In genomic region chr6:17771456-17771855, GRCm38 (mm10) we compare ENCODE assay signal across 15 mouse cellular contexts.
DNase-seq lines count a peak whose midpoint lies in the region; ATAC-seq and TF ChIP-seq lines count a peak whose summit lies in the region.
"Had no signal": no experiment of that assay in that cellular context is flagged by ENCODE, and none has a peak within 500 bp of the region (broad histone marks: within the 10 kb centered on the region; RNA-seq: fewer than 3 reads in every experiment).

No protein-coding gene starts in this region.

- CTCF ChIA-PET in Patski (lab: Charles Lee): interaction anchor here (1.0 to 2.4 kb wide), 3 partner anchors 11 to 96 kb away, joined by 3 to 7 read pairs (median 3); no protein-coding TSS in a partner anchor

- peaks cover 11% of the 10 kb centered on the region for H3K79me2 ChIP-seq in C2C12 (ENCODE audit: control insufficient read depth, insufficient read depth)

- H3K9me3 ChIP-seq in forebrain, postnatal 0 days (ENCODE audit: low read length): no peaks in the 10 kb centered on the region
- no peaks in the 10 kb centered on the region for H3K9me3 ChIP-seq in forebrain, embryonic 13.5 days (replicated peaks)
- H3K9me3 ChIP-seq in liver, embryonic 16.5 days (replicated peaks; ENCODE audit: control insufficient read depth, low read length): no peaks in the 10 kb centered on the region
- no peaks in the 10 kb centered on the region for H3K9me3 ChIP-seq in hindbrain, embryonic 11.5 days (ENCODE audit: control insufficient read depth, low read length)
- H3K9me3 ChIP-seq: heart, embryonic 15.5 days; hindbrain, embryonic 12.5 days; neural tube, embryonic 15.5 days had no signal

- ATAC-seq in forebrain, postnatal 0 days: peak; percentile 62; the same call in 1 of the 2 replicates
- no peak for ATAC-seq in forebrain, embryonic 13.5 days
- peak; percentile 39 for ATAC-seq in Patski
- no peak for ATAC-seq in liver, embryonic 16.5 days (ENCODE audit: low read depth)
- no peak for ATAC-seq in hindbrain, embryonic 11.5 days (ENCODE audit: low FRiP score)

- DNase-seq in forebrain, postnatal 0 days: no peak
- no peak for DNase-seq in Patski (ENCODE audit: low read depth, low spot score)
- no peak for DNase-seq in gastrocnemius, postnatal 36 days
- no peak for DNase-seq in hindbrain, embryonic 11.5 days (ENCODE audit: low spot score)
- DNase-seq: cerebellum, adult 8-10 months; kidney, adult 11 months; kidney, postnatal 14 days; lung, embryonic 14.5 days; thymus, adult 18-20 months had no signal

- POLR2A ChIA-PET in Patski (lab: Charles Lee): interaction anchor here (0.7 kb wide), 1 partner anchor 10 kb away, joined by 3 read pairs; no protein-coding TSS in a partner anchor

- intact Hi-C loops in gastrocnemius, postnatal 36 days (cut with DNase I): no loop called here

- in situ Hi-C loops in Patski (cut with MboI; ENCODE audit: low pct_unique_long_range_greater_than_20kb): no loop called here

- no peaks in the 10 kb centered on the region for H3K27me3 ChIP-seq in forebrain, postnatal 0 days (ENCODE audit: insufficient read depth, low read length)
- no peaks in the 10 kb centered on the region for H3K27me3 ChIP-seq in forebrain, embryonic 13.5 days
- H3K27me3 ChIP-seq in C2C12 (ENCODE audit: control insufficient read depth, insufficient read depth, insufficient read length) (no peaks in the 10 kb centered on the region), Patski (no peaks in the 10 kb centered on the region)
- H3K27me3 ChIP-seq in liver, embryonic 16.5 days (ENCODE audit: control insufficient read depth, insufficient read depth, low read depth, low read length): no peaks in the 10 kb centered on the region
- H3K27me3 ChIP-seq in hindbrain, embryonic 11.5 days (ENCODE audit: control insufficient read depth, insufficient read depth, low read length): no peaks in the 10 kb centered on the region
- H3K27me3 ChIP-seq: heart, embryonic 15.5 days; hindbrain, embryonic 12.5 days; neural tube, embryonic 15.5 days had no signal

- H3ac ChIP-seq in C2C12 (ENCODE audit: control insufficient read depth, insufficient read length, low read depth): no peak overlapping the region

- no peak for TF ChIP-seq CTCF in forebrain, postnatal 0 days (IDR thresholded peaks at IDR 0.05; ENCODE audit: low read depth)
- TF ChIP-seq CTCF in C2C12 (IDR thresholded peaks at IDR 0.05; ENCODE audit: control insufficient read depth, insufficient read depth, insufficient read length): no peak
- no peak for TF ChIP-seq CTCF in Patski (IDR thresholded peaks at IDR 0.05)

- H3K27ac ChIP-seq in forebrain, postnatal 0 days (ENCODE audit: low read depth, low read length): no peak overlapping the region
- no peak overlapping the region for H3K27ac ChIP-seq in forebrain, embryonic 13.5 days
- H3K27ac ChIP-seq in liver, embryonic 16.5 days (ENCODE audit: low read length): 0 out of 2 replicates have a peak overlapping the region, but pooled peaks have one; percentile 10
- H3K27ac ChIP-seq in hindbrain, embryonic 11.5 days (ENCODE audit: low read depth, low read length): no peak overlapping the region
- H3K27ac ChIP-seq: hindbrain, embryonic 12.5 days; neural tube, embryonic 15.5 days had no signal

- WGBS in forebrain, postnatal 0 days: 17% methylated on average over 1 of the region's 1 CpGs
- 9% methylated on average over 1 of the region's 1 CpGs for WGBS in forebrain, embryonic 13.5 days
- WGBS in liver, embryonic 16.5 days (ENCODE audit: insufficient replicate concordance): 47% methylated on average over 1 of the region's 1 CpGs
- 82% methylated on average over 1 of the region's 1 CpGs for WGBS in hindbrain, embryonic 11.5 days

- H3K9ac ChIP-seq in forebrain, postnatal 0 days: no peak overlapping the region
- no peak overlapping the region for H3K9ac ChIP-seq in forebrain, embryonic 13.5 days
- H3K9ac ChIP-seq in liver, embryonic 16.5 days (ENCODE audit: low read depth, low read length): no peak overlapping the region
- no peak overlapping the region for H3K9ac ChIP-seq in hindbrain, embryonic 11.5 days (ENCODE audit: low read depth, low read length)
- H3K9ac ChIP-seq: heart, embryonic 15.5 days; hindbrain, embryonic 12.5 days; lung, embryonic 14.5 days; neural tube, embryonic 15.5 days had no signal

- no peaks in the 10 kb centered on the region for H3K4me1 ChIP-seq in forebrain, postnatal 0 days (ENCODE audit: insufficient read depth)
- peaks cover 26% of the 10 kb centered on the region for H3K4me1 ChIP-seq in forebrain, embryonic 13.5 days
- H3K4me1 ChIP-seq in liver, embryonic 16.5 days (ENCODE audit: control insufficient read depth, low read depth, low read length): peaks cover 22% of the 10 kb centered on the region
- no peaks in the 10 kb centered on the region; the same call in 1 of the 2 replicates for H3K4me1 ChIP-seq in hindbrain, embryonic 11.5 days (replicated peaks; ENCODE audit: control insufficient read depth, insufficient read depth, low read length)

- no peaks in the 10 kb centered on the region for H3K36me3 ChIP-seq in forebrain, postnatal 0 days (ENCODE audit: insufficient read depth)
- H3K36me3 ChIP-seq in forebrain, embryonic 13.5 days (ENCODE audit: poor library complexity, severe bottlenecking): no peaks in the 10 kb centered on the region
- H3K36me3 ChIP-seq in C2C12 (ENCODE audit: control insufficient read depth, insufficient read depth): no peaks in the 10 kb centered on the region
- H3K36me3 ChIP-seq in liver, embryonic 16.5 days (ENCODE audit: control insufficient read depth, insufficient read depth): no peaks in the 10 kb centered on the region
- H3K36me3 ChIP-seq in hindbrain, embryonic 11.5 days (ENCODE audit: control insufficient read depth, insufficient read depth, low read length): no peaks in the 10 kb centered on the region
- H3K36me3 ChIP-seq: heart, embryonic 15.5 days; hindbrain, embryonic 12.5 days; neural tube, embryonic 15.5 days had no signal

- no peak overlapping the region for H3K4me3 ChIP-seq in forebrain, postnatal 0 days (ENCODE audit: low read depth, low read length)
- no peak overlapping the region for H3K4me3 ChIP-seq in forebrain, embryonic 13.5 days
- H3K4me3 ChIP-seq in C2C12 (ENCODE audit: insufficient read depth, poor library complexity, severe bottlenecking): no peak overlapping the region
- no peak overlapping the region for H3K4me3 ChIP-seq in liver, embryonic 16.5 days (ENCODE audit: low read depth, low read length)
- no peak overlapping the region for H3K4me3 ChIP-seq in hindbrain, embryonic 11.5 days (ENCODE audit: low read depth, low read length)
- H3K4me3 ChIP-seq: heart, embryonic 15.5 days; hindbrain, embryonic 12.5 days; neural tube, embryonic 15.5 days had no signal

- H3K4me2 ChIP-seq in forebrain, postnatal 0 days (ENCODE audit: low read depth): no peak overlapping the region
- no peak overlapping the region for H3K4me2 ChIP-seq in forebrain, embryonic 13.5 days
- no peak overlapping the region for H3K4me2 ChIP-seq in liver, embryonic 16.5 days (ENCODE audit: low read depth, low read length)
- no peak overlapping the region for H3K4me2 ChIP-seq in hindbrain, embryonic 11.5 days (replicated peaks; ENCODE audit: low read depth, low read length)
- H3K4me2 ChIP-seq: heart, embryonic 15.5 days; hindbrain, embryonic 12.5 days; lung, embryonic 14.5 days; neural tube, embryonic 15.5 days had no signal

- peaks cover 2% of the 10 kb centered on the region for H3K79me3 ChIP-seq in C2C12 (ENCODE audit: low read depth)

TF ChIP-seq in C2C12, 6 proteins besides CTCF, POLR2A, EP300 and RAD21:
- peak; percentile 45 for TF ChIP-seq CEBPB (IDR thresholded peaks at IDR 0.05; ENCODE audit: low read depth)
- TF ChIP-seq USF1 (IDR thresholded peaks at IDR 0.05; ENCODE audit: low read depth): no peak
- no peak for TF ChIP-seq MYOD1 (IDR thresholded peaks at IDR 0.05; ENCODE audit: control insufficient read depth, insufficient read length, low read depth)
- TF ChIP-seq FOSL1 (IDR thresholded peaks at IDR 0.05; ENCODE audit: insufficient read depth, low read length, poor library complexity, severe bottlenecking): no peak
- TF ChIP-seq MYOG (IDR thresholded peaks at IDR 0.05; ENCODE audit: control insufficient read depth, extremely low read depth, insufficient read length): no peak

Comparison
In these comparisons a context has a peak if more than half of its experiments do, and no peak if none do; other contexts are left out.
1. ATAC-seq: peak in forebrain, postnatal 0 days (single experiment) and Patski (single experiment); none in forebrain, embryonic 13.5 days (single experiment), liver, embryonic 16.5 days (single experiment) and hindbrain, embryonic 11.5 days (single experiment).